In genomic region chr16:43276764-43277163, GRCm38 (mm10) we compare ENCODE assay signal across 15 mouse cellular contexts.
"Had no signal": no experiment of that assay in that cellular context is flagged by ENCODE, and none has a peak within 500 bp of the region (broad histone marks: within the 10 kb centered on the region; RNA-seq: fewer than 3 reads in every experiment).

No protein-coding gene starts in this region.

- H3K27ac ChIP-seq: kidney, postnatal 0 days; liver, embryonic 13.5 days; lung, embryonic 15.5 days; macrophage; midbrain, embryonic 12.5 days had no signal

- H3K9ac ChIP-seq: liver, embryonic 13.5 days; liver, postnatal 0 days; lung, embryonic 15.5 days; midbrain, embryonic 12.5 days had no signal

- DNase-seq: kidney, adult 8-10 months; kidney, postnatal 36 days; liver; liver, embryonic 13.5 days; liver, postnatal 0 days; lung, postnatal 14 days; thymus, adult 18-20 months; thymus, postnatal 14 days had no signal

- H3K9me3 ChIP-seq: liver, embryonic 13.5 days; lung, embryonic 15.5 days had no signal

- H3K36me3 ChIP-seq: liver, embryonic 13.5 days; lung, embryonic 15.5 days; midbrain, embryonic 12.5 days had no signal

- ATAC-seq: intestine, postnatal 0 days; liver, postnatal 0 days had no signal

- H3K4me3 ChIP-seq: liver, embryonic 13.5 days; lung, embryonic 15.5 days; megakaryocyte, embryonic 14.5 days; midbrain, embryonic 12.5 days; myocyte had no signal

- H3K4me2 ChIP-seq: liver, embryonic 13.5 days; lung, embryonic 15.5 days; midbrain, embryonic 12.5 days had no signal

- H3K4me1 ChIP-seq: liver, embryonic 13.5 days; lung, embryonic 15.5 days; megakaryocyte, embryonic 14.5 days had no signal

- H3K27me3 ChIP-seq: liver, embryonic 13.5 days; lung, embryonic 15.5 days; megakaryocyte, embryonic 14.5 days; midbrain, embryonic 12.5 days had no signal
